Mouse (Mus musculus) cortical plate, adult 2 months (tissue): ENCODE results near the gene Slc39a11.

Source experiments
- CTCF ChIP-seq: fragments of 200-500 bp; IDR thresholded peaks from 2 replicates; pipeline ENCODE4 v1.5.1; 2011; ENCODE audit warnings: mild to moderate bottlenecking, control low read depth, low read length; ENCODE audit not compliant: insufficient read depth; ENCODE audit errors: extremely low read depth
- POLR2A ChIP-seq: fragments of 200-500 bp; IDR thresholded peaks from 2 replicates; pipeline ENCODE4 v1.6.1; 2011; ENCODE audit warnings: mild to moderate bottlenecking, low read length, control low read depth; ENCODE audit not compliant: insufficient read depth; ENCODE audit errors: extremely low read depth

GRCm38 (mm10) chr11:113468016-113468415 lies 181.9 kb downstream of the Slc39a11 start:
- TF ChIP-seq CTCF (no peak), POLR2A (no peak)
